Mouse (Mus musculus) adrenal gland, adult 8-10 months (tissue): ENCODE measurements around the gene Tspan14. TPM values are rescaled to one million over a fixed set of nuclear protein-coding genes. Genes with fewer than 3 reads are reported as not detected.

ENCODE experiments used
- DNase-seq: peaks from one replicate; pipeline ENCODE4 v3.0.0; 2022
- total RNA-seq, 4 experiments: library from RNA; stranded (reverse); gene quantifications; 2 replicates each; pipeline ENCODE4 v1.2.4; 2022

The Tspan14 gene
- total RNA-seq, 4 experiments from 2014 or later: 31.2 to 34.6 (median 33.0) TPM

- no peak for DNase-seq
Observed at GRCm38 (mm10) chr14:40873961-40874360, 92.6 kb downstream of the Tspan14 start.

- no peak for DNase-seq
Observed at GRCm38 (mm10) chr14:40870598-40870997, 96.0 kb downstream of the Tspan14 start.

GRCm38 (mm10) chr14:40864811-40865514 is 101.6 kb downstream of the Tspan14 start:
- peak; percentile 17 for DNase-seq

GRCm38 (mm10) chr14:40863659-40864058 is 102.9 kb downstream of the Tspan14 start:
- DNase-seq: no peak

GRCm38 (mm10) chr14:40863022-40863421 is 103.6 kb downstream of the Tspan14 start:
- no peak for DNase-seq

Other genes with a start within 250 kb of the Tspan14 start
- gene Sh2d4b, start 73.5 kb downstream of the Tspan14 start, total RNA-seq: 1 to 10 TPM; 1.6 to 2.7 (median 2.4) TPM
- gene Fam213a, start 47.0 kb upstream of the Tspan14 start, total RNA-seq: 10 to 100 TPM; 39.2 to 77.5 (median 71.6) TPM
- gene Dydc2, start 102.4 kb upstream of the Tspan14 start, total RNA-seq: 1 to 10 TPM in 3 of 4 experiments, under 1 TPM in 1; 0.93 to 2.4 (median 1.6) TPM
- under 1 TPM in 1 of 4 experiments, not detected in 3; 0.37 TPM for gene Dydc1, start 106.1 kb upstream of the Tspan14 start, total RNA-seq
- 1 to 10 TPM in 1 of 4 experiments, under 1 TPM in 1, not detected in 2; 0.70 to 1.0 TPM for gene Mat1a, start 138.2 kb upstream of the Tspan14 start, total RNA-seq
- gene Sftpa1, start 165.0 kb upstream of the Tspan14 start, total RNA-seq: 1 to 10 TPM in 1 of 4 experiments, under 1 TPM in 3; 0.18 to 1.0 (median 0.44) TPM
- not detected for gene Mbl1, start 184.7 kb upstream of the Tspan14 start, total RNA-seq
- not detected for gene Sftpd, start 218.3 kb upstream of the Tspan14 start, total RNA-seq